Mouse (Mus musculus): ENCODE data around the gene Ksr2. TPM values are rescaled to one million over a fixed set of nuclear protein-coding genes. Genes with fewer than 3 reads are reported as not detected.
A peak's percentile ranks its signal among the peaks of the same experiment; 100 is the strongest.

Ksr2 gene
- polyA plus RNA-seq, 1 experiment: 0.03 TPM

GRCm38 (mm10) chr5:117460261-117460660 is 46.5 kb downstream of the Ksr2 start:
- Histone ChIP-seq H3K4me3 (replicated peaks) (peak overlapping the region; percentile 26), H3K9me3 (peaks cover 18% of the 10 kb centered on the region), H3K36me3 (replicated peaks; ENCODE audit: low read length) (no peaks in the 10 kb centered on the region), H3K4me1 (no peaks in the 10 kb centered on the region), H3K27me3 (replicated peaks) (peaks cover 27% of the 10 kb centered on the region)
- no peak for TF ChIP-seq FLI1 (IDR thresholded peaks at IDR 0.05; ENCODE audit: low read length)
- no peak for TF ChIP-seq GATA1 (IDR thresholded peaks at IDR 0.05; ENCODE audit: borderline replicate concordance, low read length)

GRCm38 (mm10) chr5:117467052-117467451 is 53.3 kb downstream of the Ksr2 start:
- no peak for TF ChIP-seq GATA1 (IDR thresholded peaks at IDR 0.05; ENCODE audit: borderline replicate concordance, low read length)
- TF ChIP-seq FLI1 (IDR thresholded peaks at IDR 0.05; ENCODE audit: low read length): no peak
- H3K36me3 ChIP-seq (replicated peaks; ENCODE audit: low read length): no peaks in the 10 kb centered on the region
- H3K4me3 ChIP-seq (replicated peaks): no peak overlapping the region
- H3K27me3 ChIP-seq (replicated peaks): peaks cover 63% of the 10 kb centered on the region
- peaks cover 17% of the 10 kb centered on the region for H3K4me1 ChIP-seq
- peaks cover 24% of the 10 kb centered on the region for H3K9me3 ChIP-seq

- Histone ChIP-seq H3K4me3 (replicated peaks) (no peak overlapping the region), H3K36me3 (replicated peaks; ENCODE audit: low read length) (no peaks in the 10 kb centered on the region), H3K9me3 (peaks cover 28% of the 10 kb centered on the region), H3K27me3 (replicated peaks) (peaks cover 55% of the 10 kb centered on the region), H3K4me1 (peaks cover 17% of the 10 kb centered on the region)
- TF ChIP-seq FLI1 (IDR thresholded peaks at IDR 0.05; ENCODE audit: low read length) (no peak), GATA1 (IDR thresholded peaks at IDR 0.05; ENCODE audit: borderline replicate concordance, low read length) (no peak)
These were observed 55.2 kb downstream of the Ksr2 start for GRCm38 (mm10) chr5:117468961-117469360.

- Histone ChIP-seq H3K4me3 (replicated peaks) (no peak overlapping the region), H3K27me3 (replicated peaks) (peaks cover 51% of the 10 kb centered on the region), H3K4me1 (peaks cover 17% of the 10 kb centered on the region), H3K36me3 (replicated peaks; ENCODE audit: low read length) (no peaks in the 10 kb centered on the region), H3K9me3 (peaks cover 28% of the 10 kb centered on the region)
- no peak for TF ChIP-seq GATA1 (IDR thresholded peaks at IDR 0.05; ENCODE audit: borderline replicate concordance, low read length)
- TF ChIP-seq FLI1 (IDR thresholded peaks at IDR 0.05; ENCODE audit: low read length): no peak
These were observed 55.8 kb downstream of the Ksr2 start for GRCm38 (mm10) chr5:117469572-117469971.

GRCm38 (mm10) chr5:117481162-117481561 is 67.4 kb downstream of the Ksr2 start:
- Histone ChIP-seq H3K4me3 (replicated peaks) (no peak overlapping the region), H3K4me1 (no peaks in the 10 kb centered on the region), H3K27me3 (replicated peaks) (peaks cover 14% of the 10 kb centered on the region), H3K36me3 (replicated peaks; ENCODE audit: low read length) (no peaks in the 10 kb centered on the region), H3K9me3 (no peaks in the 10 kb centered on the region)
- TF ChIP-seq FLI1 (IDR thresholded peaks at IDR 0.05; ENCODE audit: low read length) (no peak), GATA1 (IDR thresholded peaks at IDR 0.05; ENCODE audit: borderline replicate concordance, low read length) (no peak)

GRCm38 (mm10) chr5:117481586-117481985 is 67.8 kb downstream of the Ksr2 start:
- no peaks in the 10 kb centered on the region for H3K4me1 ChIP-seq
- H3K9me3 ChIP-seq: no peaks in the 10 kb centered on the region
- H3K27me3 ChIP-seq (replicated peaks): peaks cover 14% of the 10 kb centered on the region
- no peak overlapping the region for H3K4me3 ChIP-seq (replicated peaks)
- no peaks in the 10 kb centered on the region for H3K36me3 ChIP-seq (replicated peaks; ENCODE audit: low read length)
- TF ChIP-seq FLI1 (IDR thresholded peaks at IDR 0.05; ENCODE audit: low read length) (no peak), GATA1 (IDR thresholded peaks at IDR 0.05; ENCODE audit: borderline replicate concordance, low read length) (no peak)

- no peaks in the 10 kb centered on the region for H3K9me3 ChIP-seq
- TF ChIP-seq FLI1 (IDR thresholded peaks at IDR 0.05; ENCODE audit: low read length): no peak
- TF ChIP-seq GATA1 (IDR thresholded peaks at IDR 0.05; ENCODE audit: borderline replicate concordance, low read length): no peak
- H3K4me3 ChIP-seq (replicated peaks): no peak overlapping the region
- H3K4me1 ChIP-seq: no peaks in the 10 kb centered on the region
- no peaks in the 10 kb centered on the region for H3K36me3 ChIP-seq (replicated peaks; ENCODE audit: low read length)
- H3K27me3 ChIP-seq (replicated peaks): peaks cover 12% of the 10 kb centered on the region
These were observed 68.2 kb downstream of the Ksr2 start for GRCm38 (mm10) chr5:117482013-117482412.

GRCm38 (mm10) chr5:117485411-117485810 is 71.6 kb downstream of the Ksr2 start:
- Histone ChIP-seq H3K9me3 (no peaks in the 10 kb centered on the region), H3K4me1 (no peaks in the 10 kb centered on the region), H3K36me3 (replicated peaks; ENCODE audit: low read length) (no peaks in the 10 kb centered on the region), H3K4me3 (replicated peaks) (no peak overlapping the region), H3K27me3 (replicated peaks) (peaks cover 11% of the 10 kb centered on the region)
- TF ChIP-seq GATA1 (IDR thresholded peaks at IDR 0.05; ENCODE audit: borderline replicate concordance, low read length) (no peak), FLI1 (IDR thresholded peaks at IDR 0.05; ENCODE audit: low read length) (no peak)

- TF ChIP-seq GATA1 (IDR thresholded peaks at IDR 0.05; ENCODE audit: borderline replicate concordance, low read length) (no peak), FLI1 (IDR thresholded peaks at IDR 0.05; ENCODE audit: low read length) (no peak)
- H3K4me1 ChIP-seq: no peaks in the 10 kb centered on the region
- no peak overlapping the region for H3K4me3 ChIP-seq (replicated peaks)
- peaks cover 13% of the 10 kb centered on the region for H3K27me3 ChIP-seq (replicated peaks)
- H3K36me3 ChIP-seq (replicated peaks; ENCODE audit: low read length): no peaks in the 10 kb centered on the region
- no peaks in the 10 kb centered on the region for H3K9me3 ChIP-seq
These were observed 72.3 kb downstream of the Ksr2 start for GRCm38 (mm10) chr5:117486092-117486491.

GRCm38 (mm10) chr5:117488155-117488554 is 74.4 kb downstream of the Ksr2 start:
- Histone ChIP-seq H3K27me3 (replicated peaks) (peaks cover 11% of the 10 kb centered on the region), H3K4me3 (replicated peaks) (no peak overlapping the region), H3K4me1 (peaks cover under 1% of the 10 kb centered on the region), H3K36me3 (replicated peaks; ENCODE audit: low read length) (no peaks in the 10 kb centered on the region), H3K9me3 (no peaks in the 10 kb centered on the region)
- no peak for TF ChIP-seq GATA1 (IDR thresholded peaks at IDR 0.05; ENCODE audit: borderline replicate concordance, low read length)
- TF ChIP-seq FLI1 (IDR thresholded peaks at IDR 0.05; ENCODE audit: low read length): no peak
